Mouse (Mus musculus): ENCODE data around the gene Fam243.

DNA sequence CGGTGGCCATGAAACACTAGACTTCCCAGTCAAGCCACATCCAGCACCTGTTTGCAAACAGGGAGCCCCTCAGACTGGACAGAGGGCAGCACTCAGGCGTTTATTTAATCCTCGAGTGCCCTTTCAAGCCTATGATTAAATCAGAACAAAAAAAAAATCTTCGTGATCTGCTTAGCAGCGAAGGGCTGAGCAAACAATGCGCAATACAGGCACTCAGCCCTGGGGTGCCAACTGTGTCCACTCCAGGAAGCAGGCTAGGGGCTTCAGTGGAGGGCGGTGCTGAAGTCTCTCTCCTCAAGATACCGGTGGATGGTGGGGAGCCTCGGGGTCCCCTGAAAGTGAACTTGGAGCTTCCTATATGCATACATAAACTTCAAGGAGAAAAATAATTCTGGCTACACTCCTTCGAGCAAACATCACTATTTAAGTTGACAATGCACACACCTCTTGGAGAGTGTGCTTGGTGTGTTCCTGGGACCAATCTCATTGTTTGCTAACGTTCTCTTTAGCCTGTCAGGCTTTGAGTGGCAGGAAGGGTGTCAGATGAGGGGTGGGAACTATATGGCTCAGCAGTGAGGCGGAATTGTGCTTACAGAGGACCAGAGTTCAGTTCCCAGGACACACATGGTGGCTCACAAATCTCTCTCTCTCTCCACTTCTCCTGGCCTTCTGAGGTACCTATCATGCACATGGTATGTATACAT, 26.8 kb downstream of the Fam243 start:
- TF ChIP-seq CTCF (IDR thresholded peaks at IDR 0.05) = no peak
- TF ChIP-seq POLR2A (IDR thresholded peaks at IDR 0.05; ENCODE audit: insufficient read depth, low read depth, low read length) = no peak
- no peak for TF ChIP-seq EP300 (IDR thresholded peaks at IDR 0.05; ENCODE audit: insufficient read depth, low read depth, low read length)

Measured in heart, adult 2 months (tissue).